ENCODE assay signal across 19 mouse cellular contexts in the genomic region with DNA sequence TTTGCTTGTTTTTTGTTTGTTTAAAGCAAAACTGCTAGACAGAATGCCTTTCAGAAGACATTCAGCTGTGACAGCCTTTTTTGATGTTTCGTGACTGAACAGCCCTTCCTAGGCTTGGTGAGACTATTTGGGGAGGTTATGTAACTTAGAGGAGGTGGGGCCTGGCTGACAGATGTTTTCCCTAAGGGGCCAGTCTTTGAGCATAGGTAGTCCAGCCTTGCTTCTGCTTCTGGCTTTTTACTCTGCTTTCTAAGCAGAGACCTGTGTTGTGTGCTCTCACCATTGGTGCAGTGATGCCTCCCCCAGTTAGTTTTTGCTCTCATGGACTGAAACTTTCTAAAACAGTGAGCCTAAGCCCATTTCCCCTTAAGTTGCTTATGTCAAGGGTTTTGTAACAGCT. TPM values are rescaled to one million over a fixed set of nuclear protein-coding genes. Genes with fewer than 3 reads are reported as not detected.
DNase-seq lines count a peak whose midpoint lies in the region; ATAC-seq lines count a peak whose summit lies in the region.
"Had no signal": no experiment of that assay in that cellular context is flagged by ENCODE, and none has a peak within 500 bp of the region (broad histone marks: within the 10 kb centered on the region; RNA-seq: fewer than 3 reads in every experiment).

No protein-coding gene starts in this region.

- H3K4me2 ChIP-seq in heart, embryonic 11.5 days = no peak overlapping the region
- peak overlapping the region; percentile 52 for H3K4me2 ChIP-seq in liver, embryonic 12.5 days
- no peak overlapping the region for H3K4me2 ChIP-seq in midbrain, embryonic 15.5 days
- H3K4me2 ChIP-seq: hindbrain, embryonic 12.5 days had no signal

- no peak overlapping the region for H3K9ac ChIP-seq in heart, embryonic 11.5 days (ENCODE audit: low read depth, low read length)
- peak overlapping the region; percentile 58 for H3K9ac ChIP-seq in liver, embryonic 12.5 days
- no peak overlapping the region for H3K9ac ChIP-seq in midbrain, embryonic 15.5 days
- H3K9ac ChIP-seq: hindbrain, embryonic 12.5 days had no signal

- 78% methylated on average over 1 of the region's 1 CpGs for WGBS in heart, embryonic 11.5 days (ENCODE audit: insufficient replicate concordance)
- 62% methylated on average over 1 of the region's 1 CpGs for WGBS in liver, embryonic 12.5 days (ENCODE audit: insufficient replicate concordance)
- WGBS in midbrain, embryonic 15.5 days = 73% methylated on average over 1 of the region's 1 CpGs

- no peak overlapping the region for H3K4me3 ChIP-seq in heart, embryonic 11.5 days (ENCODE audit: low read depth, low read length)
- H3K4me3 ChIP-seq in liver, embryonic 12.5 days = peak overlapping the region; percentile 23
- no peak overlapping the region for H3K4me3 ChIP-seq in midbrain, embryonic 15.5 days
- H3K4me3 ChIP-seq: hindbrain, embryonic 12.5 days; layer of hippocampus, adult 2 months; left cerebral cortex, adult 2 months had no signal

- peak overlapping the region; percentile 46; the same call in 1 of the 2 replicates for H3K27ac ChIP-seq in heart, embryonic 11.5 days (ENCODE audit: low read depth, low read length)
- peak overlapping the region; percentile 97 for H3K27ac ChIP-seq in liver, embryonic 12.5 days
- no peak overlapping the region for H3K27ac ChIP-seq in midbrain, embryonic 15.5 days
- H3K27ac ChIP-seq: hindbrain, embryonic 12.5 days; layer of hippocampus, adult 2 months; left cerebral cortex, adult 2 months had no signal

- H3K9me3 ChIP-seq in heart, embryonic 11.5 days (replicated peaks; ENCODE audit: control insufficient read depth, low read length) = no peaks in the 10 kb centered on the region
- no peaks in the 10 kb centered on the region for H3K9me3 ChIP-seq in liver, embryonic 12.5 days (replicated peaks)
- no peaks in the 10 kb centered on the region for H3K9me3 ChIP-seq in midbrain, embryonic 15.5 days
- H3K9me3 ChIP-seq: hindbrain, embryonic 12.5 days had no signal

- H3K27me3 ChIP-seq in heart, embryonic 11.5 days (ENCODE audit: control insufficient read depth, insufficient read depth, low read length) = no peaks in the 10 kb centered on the region
- H3K27me3 ChIP-seq in liver, embryonic 12.5 days (replicated peaks) = no peaks in the 10 kb centered on the region
- no peaks in the 10 kb centered on the region for H3K27me3 ChIP-seq in midbrain, embryonic 15.5 days (replicated peaks)
- H3K27me3 ChIP-seq: hindbrain, embryonic 12.5 days had no signal

- DNase-seq in heart, adult 9 months (ENCODE audit: low spot score in 2 of 2) = no peak
- peak; percentile 53 for DNase-seq in c-Kit-negative CD71-positive TER-119-positive erythroid progenitor cells, embryonic 14.5 days (ENCODE audit: low read depth, low spot score)
- no peak for DNase-seq in layer of hippocampus, adult 8-10 months (ENCODE audit: low spot score in 2 of 2)
- DNase-seq: adrenal gland, adult 2 months; cerebellum, adult 11 months; cerebellum, postnatal 10 days; heart, postnatal 14 days; kidney, adult 2 months; kidney, postnatal 14 days; left cerebral cortex, postnatal 4 days; right cerebral cortex, adult 18-20 months; thymus, adult 18-20 months had no signal

- H3K36me3 ChIP-seq in heart, embryonic 11.5 days (ENCODE audit: control insufficient read depth, insufficient read depth, low read length) = no peaks in the 10 kb centered on the region
- no peaks in the 10 kb centered on the region for H3K36me3 ChIP-seq in liver, embryonic 12.5 days
- H3K36me3 ChIP-seq in midbrain, embryonic 15.5 days (replicated peaks) = no peaks in the 10 kb centered on the region
- H3K36me3 ChIP-seq: hindbrain, embryonic 12.5 days had no signal

- ATAC-seq in heart, embryonic 11.5 days (replicated peaks; ENCODE audit: insufficient number of reproducible peaks, low FRiP score, low TSS enrichment) = peak; percentile 62; the same call in 1 of the 2 replicates
- peak; percentile 69 for ATAC-seq in liver, embryonic 12.5 days
- ATAC-seq in megakaryocyte progenitor cell, adult 5-6 weeks (replicated peaks; ENCODE audit: poor library complexity) = 0 out of 2 replicates have a peak, but pooled peaks have one; percentile 9
- ATAC-seq in midbrain, embryonic 15.5 days (replicated peaks) = no peak

- H3K4me1 ChIP-seq in heart, embryonic 11.5 days (ENCODE audit: control insufficient read depth, insufficient read depth, low read length) = peaks cover 17% of the 10 kb centered on the region
- H3K4me1 ChIP-seq in liver, embryonic 12.5 days = peaks cover 76% of the 10 kb centered on the region
- peaks cover 19% of the 10 kb centered on the region; the same call in 1 of the 2 replicates for H3K4me1 ChIP-seq in midbrain, embryonic 15.5 days

RNA-seq across cellular contexts. Expression of a gene that starts 14.1 kb away (rescaled TPM):
- polyA plus RNA-seq in heart, embryonic 11.5 days (2014; fragmentation: Nextera tagmentation; extraction: Ambion mirVana) = 125 and 131 TPM in 2 replicates
- polyA plus RNA-seq in liver, embryonic 12.5 days (2016; fragmentation: Nextera tagmentation; extraction: Ambion mirVana) = 107 and 109 TPM in 2 replicates
- total RNA-seq in megakaryocyte progenitor cell, adult 5-6 weeks (2015) = 69.7 and 75.2 TPM in 2 replicates
- total RNA-seq in megakaryocyte progenitor cell, adult 5-6 weeks (2017) = 33.9 and 36.8 TPM in 2 replicates
- 100 to 1,000 TPM in 2 of 4 experiments, 10 to 100 TPM in 2; 91.5 to 107 (median 98.4) TPM for total RNA-seq in layer of hippocampus, adult 8-10 months (2022)
- polyA plus RNA-seq in midbrain, embryonic 15.5 days (2015; fragmentation: Nextera tagmentation; extraction: Ambion mirVana) = 268 and 294 TPM in 2 replicates
